ENCODE assay signal across 14 mouse cellular contexts in the genomic region with DNA sequence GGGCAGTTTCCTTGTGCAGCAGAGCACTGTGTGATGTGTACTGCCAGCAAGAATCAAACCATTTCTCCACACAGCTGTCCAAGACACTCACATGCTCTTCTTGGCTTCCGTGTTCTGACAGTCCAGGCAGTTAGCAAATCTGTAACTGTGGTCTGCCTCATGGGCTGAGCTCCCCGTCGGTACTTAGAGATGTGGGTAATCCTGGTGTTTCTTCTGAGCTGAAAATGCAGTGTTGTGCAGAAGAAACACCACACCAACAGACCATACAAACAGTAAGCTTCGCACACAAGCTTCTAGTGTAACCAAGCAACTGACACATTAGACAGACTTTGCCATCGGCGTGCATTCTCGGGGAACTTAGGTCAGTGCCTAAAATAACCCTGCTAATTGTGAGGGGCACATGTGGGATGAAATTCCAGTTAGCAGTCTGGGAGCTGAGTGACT.
DNase-seq lines count a peak whose midpoint lies in the region; ATAC-seq and TF ChIP-seq lines count a peak whose summit lies in the region.
"Had no signal": no experiment of that assay in that cellular context is flagged by ENCODE, and none has a peak within 500 bp of the region (broad histone marks: within the 10 kb centered on the region; RNA-seq: fewer than 3 reads in every experiment).

No protein-coding gene starts in this region.

- no peaks in the 10 kb centered on the region for H3K9me3 ChIP-seq in hindbrain, postnatal 0 days (ENCODE audit: low read length)
- H3K9me3 ChIP-seq in hindbrain, embryonic 13.5 days: no peaks in the 10 kb centered on the region
- no peaks in the 10 kb centered on the region for H3K9me3 ChIP-seq in embryonic facial prominence, embryonic 14.5 days (ENCODE audit: control insufficient read depth, low read length)
- H3K9me3 ChIP-seq in limb, embryonic 13.5 days: no peaks in the 10 kb centered on the region

- no peak for TF ChIP-seq CTCF in hindbrain, postnatal 0 days (IDR thresholded peaks at IDR 0.05; ENCODE audit: low read depth)

- H3K4me2 ChIP-seq in hindbrain, postnatal 0 days (ENCODE audit: low read depth, low read length): no peak overlapping the region
- no peak overlapping the region for H3K4me2 ChIP-seq in hindbrain, embryonic 13.5 days
- no peak overlapping the region for H3K4me2 ChIP-seq in embryonic facial prominence, embryonic 14.5 days (ENCODE audit: low read depth, low read length)
- no peak overlapping the region for H3K4me2 ChIP-seq in limb, embryonic 13.5 days (replicated peaks)
- H3K4me2 ChIP-seq: lung, embryonic 14.5 days had no signal

- 65% methylated on average over 7 of the region's 7 CpGs for WGBS in hindbrain, postnatal 0 days
- 78% methylated on average over 7 of the region's 7 CpGs for WGBS in hindbrain, embryonic 13.5 days
- 39% methylated on average over 7 of the region's 7 CpGs for WGBS in embryonic facial prominence, embryonic 14.5 days
- WGBS in limb, embryonic 13.5 days: 69% methylated on average over 7 of the region's 7 CpGs

- no peak overlapping the region for H3K4me3 ChIP-seq in hindbrain, postnatal 0 days (ENCODE audit: low read length)
- H3K4me3 ChIP-seq in hindbrain, embryonic 13.5 days: no peak overlapping the region
- no peak overlapping the region for H3K4me3 ChIP-seq in embryonic facial prominence, embryonic 14.5 days (ENCODE audit: low read depth, low read length)
- H3K4me3 ChIP-seq in limb, embryonic 13.5 days: no peak overlapping the region
- H3K4me3 ChIP-seq: erythroblast, embryonic 14.5 days had no signal

- no peak for ATAC-seq in hindbrain, postnatal 0 days
- no peak for ATAC-seq in hindbrain, embryonic 13.5 days (ENCODE audit: low FRiP score)
- peak; percentile 86 for ATAC-seq in embryonic facial prominence, embryonic 14.5 days (ENCODE audit: low read depth)
- ATAC-seq in limb, embryonic 13.5 days (ENCODE audit: low FRiP score, low read depth): 0 out of 2 replicates have a peak, but pooled peaks have one; percentile 57
- no peak for ATAC-seq in inflammation-experienced regulatory T-cells, adult 6 months
- ATAC-seq: hindbrain, embryonic 16.5 days had no signal

- H3K9ac ChIP-seq in hindbrain, postnatal 0 days (replicated peaks; ENCODE audit: low read length): no peak overlapping the region
- H3K9ac ChIP-seq in hindbrain, embryonic 13.5 days: no peak overlapping the region
- H3K9ac ChIP-seq in embryonic facial prominence, embryonic 14.5 days (ENCODE audit: low read depth, low read length): no peak overlapping the region
- no peak overlapping the region for H3K9ac ChIP-seq in limb, embryonic 13.5 days
- H3K9ac ChIP-seq: lung, embryonic 14.5 days had no signal

- DNase-seq in hindbrain, postnatal 0 days (ENCODE audit: low spot score): no peak
- peak; percentile 79 for DNase-seq in embryonic facial prominence, embryonic 14.5 days (ENCODE audit: low spot score)
- DNase-seq in heart, adult 9 months (ENCODE audit: low spot score in 2 of 2): peak; percentile 60 to 79
- no peak for DNase-seq in adrenal gland, postnatal 14 days
- no peak for DNase-seq in cerebellum, postnatal 36 days
- DNase-seq: cerebellum, postnatal 14 days; kidney, adult 9 months; left cerebral cortex, postnatal 4 days; lung, embryonic 14.5 days had no signal

- H3K36me3 ChIP-seq in hindbrain, postnatal 0 days (ENCODE audit: insufficient read depth, low read length): no peaks in the 10 kb centered on the region
- no peaks in the 10 kb centered on the region for H3K36me3 ChIP-seq in hindbrain, embryonic 13.5 days
- no peaks in the 10 kb centered on the region for H3K36me3 ChIP-seq in embryonic facial prominence, embryonic 14.5 days (ENCODE audit: control insufficient read depth, insufficient read depth, low read length)
- no peaks in the 10 kb centered on the region for H3K36me3 ChIP-seq in limb, embryonic 13.5 days

- H3K27ac ChIP-seq in hindbrain, postnatal 0 days: peak overlapping the region; percentile 20; the same call in 1 of the 2 replicates
- no peak overlapping the region for H3K27ac ChIP-seq in hindbrain, embryonic 13.5 days
- peak overlapping the region; percentile 46; the same call in 1 of the 2 replicates for H3K27ac ChIP-seq in embryonic facial prominence, embryonic 14.5 days (replicated peaks; ENCODE audit: low read depth, low read length)
- H3K27ac ChIP-seq in limb, embryonic 13.5 days: no peak overlapping the region

- H3K4me1 ChIP-seq in hindbrain, postnatal 0 days (ENCODE audit: insufficient read depth, low read length): peaks cover 11% of the 10 kb centered on the region; the same call in 1 of the 2 replicates
- peaks cover 35% of the 10 kb centered on the region for H3K4me1 ChIP-seq in hindbrain, embryonic 13.5 days (replicated peaks)
- peaks cover 9% of the 10 kb centered on the region; the same call in 1 of the 2 replicates for H3K4me1 ChIP-seq in embryonic facial prominence, embryonic 14.5 days (ENCODE audit: control insufficient read depth, insufficient read depth, low read length)
- no peaks in the 10 kb centered on the region for H3K4me1 ChIP-seq in limb, embryonic 13.5 days

- no peaks in the 10 kb centered on the region for H3K27me3 ChIP-seq in hindbrain, postnatal 0 days (ENCODE audit: insufficient read depth, low read length)
- no peaks in the 10 kb centered on the region for H3K27me3 ChIP-seq in hindbrain, embryonic 13.5 days
- H3K27me3 ChIP-seq in embryonic facial prominence, embryonic 14.5 days (replicated peaks; ENCODE audit: control insufficient read depth, insufficient read depth, low read length): no peaks in the 10 kb centered on the region
- H3K27me3 ChIP-seq in limb, embryonic 13.5 days: no peaks in the 10 kb centered on the region

Comparison
In these comparisons a context has a peak if more than half of its experiments do, and no peak if none do; other contexts are left out.
1. H3K27ac ChIP-seq: peak in hindbrain, postnatal 0 days (single experiment) and embryonic facial prominence, embryonic 14.5 days (single experiment); none in hindbrain, embryonic 13.5 days (single experiment) and limb, embryonic 13.5 days (single experiment).
2. ATAC-seq: peak in embryonic facial prominence, embryonic 14.5 days (single experiment) and limb, embryonic 13.5 days (single experiment); none in hindbrain, postnatal 0 days (single experiment), hindbrain, embryonic 13.5 days (single experiment) and inflammation-experienced regulatory T-cells, adult 6 months (single experiment).
3. DNase-seq: peak in embryonic facial prominence, embryonic 14.5 days (single experiment) and heart, adult 9 months (2 of 2); none in hindbrain, postnatal 0 days (single experiment), adrenal gland, postnatal 14 days (single experiment) and cerebellum, postnatal 36 days (0 of 2).